Mouse (Mus musculus) ovary, adult 10 weeks (tissue): ENCODE measurements around the gene Bod1. TPM values are rescaled to one million over a fixed set of nuclear protein-coding genes. Genes with fewer than 3 reads are reported as not detected.

Source experiments
- polyA plus RNA-seq: library from polyadenylated mRNA; stranded (reverse); fragments of 350-450 nt; fragmentation: Illumina TruSeq; extraction: RNeasy Lipid Tissue Mini Kit (QIAGEN cat#74804); gene quantifications from one replicate; pipeline ENCODE4 v1.2.3, GENCODE M21; 2014

Gene Bod1
- polyA plus RNA-seq, result 15.8 TPM

DNA sequence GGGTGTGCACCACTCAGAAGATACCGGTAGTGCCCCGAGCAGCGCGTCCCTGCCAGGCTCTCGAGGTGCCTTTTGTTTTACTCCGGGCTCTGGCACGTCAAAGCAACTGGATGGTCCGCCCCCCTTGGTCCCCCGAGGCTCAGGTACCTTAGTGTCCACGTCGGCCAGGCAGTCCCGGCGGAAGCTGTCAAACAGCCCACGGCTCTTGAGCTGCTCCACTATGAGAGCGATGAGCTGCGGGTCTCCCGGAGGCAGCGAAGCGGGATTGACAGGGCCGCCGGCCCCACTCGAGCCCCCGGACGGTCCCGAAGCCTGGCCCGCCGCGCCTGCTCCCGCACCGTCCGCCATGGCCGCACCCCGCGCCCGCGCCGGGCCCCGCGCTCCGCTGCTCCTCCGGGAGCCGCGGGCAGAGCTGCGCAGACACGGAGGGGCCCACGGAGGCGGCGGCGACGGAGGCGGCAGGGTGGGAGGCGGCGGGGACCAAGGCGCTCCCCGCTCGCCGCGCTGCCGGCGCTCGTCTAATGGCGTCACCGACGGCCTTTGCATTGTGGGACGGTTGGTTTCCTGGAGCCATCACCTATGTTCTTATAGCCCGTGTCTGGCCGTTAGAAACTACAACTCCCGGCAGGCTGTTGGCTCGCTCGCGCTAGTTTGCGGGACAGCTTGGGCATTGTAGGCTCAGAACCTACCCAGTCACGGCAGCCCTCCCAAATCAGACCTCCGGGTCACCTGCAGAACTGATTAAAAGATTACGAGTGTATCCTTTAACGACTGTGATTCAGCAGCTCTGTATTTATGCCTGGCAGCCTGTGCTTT, at the start of gene Bod1:
TSS of gene Bod1 (minus strand) at position 532 of the 816 bp plus-strand sequence.

Other genes starting within 250 kb of the Bod1 start
- 68.7 TPM for gene Cpeb4, start 200.3 kb upstream of the Bod1 start, polyA plus RNA-seq